Comparison of ENCODE assay signal across 9 mouse cellular contexts in the genomic region with DNA sequence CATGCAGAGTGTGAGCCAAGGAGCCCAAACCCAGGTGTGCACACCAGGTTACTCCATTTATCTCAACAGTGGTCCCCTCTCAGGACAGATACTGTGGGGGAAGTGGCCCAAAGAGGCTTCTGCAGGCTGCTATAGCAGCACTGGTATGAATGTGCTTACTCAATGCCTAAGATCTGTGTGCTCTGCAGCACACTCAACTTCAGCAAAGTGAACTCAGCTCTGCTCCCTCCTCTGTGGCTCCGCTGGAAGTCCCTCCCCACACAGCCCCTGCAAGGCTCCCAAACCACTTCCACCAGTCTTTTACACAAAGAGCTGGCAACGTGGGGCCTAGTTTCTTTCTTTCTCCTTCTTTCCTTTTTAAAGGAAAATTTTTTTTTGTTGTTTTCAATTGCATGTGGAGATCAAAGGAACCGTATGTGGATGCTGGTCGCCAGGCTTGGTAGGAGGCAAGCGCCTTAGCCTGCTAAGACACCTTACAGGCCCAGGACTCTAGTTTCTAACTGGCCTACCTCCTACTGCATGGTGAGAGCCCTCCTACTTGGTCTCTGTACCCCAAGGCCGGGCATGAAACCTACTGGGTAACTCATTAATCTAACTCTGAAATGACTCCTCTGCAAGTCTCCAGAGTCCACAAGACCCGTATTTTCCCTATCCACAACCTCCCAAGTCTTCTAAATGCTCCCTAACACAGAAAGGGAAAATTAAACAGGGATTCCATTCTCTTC. TPM values are rescaled to one million over a fixed set of nuclear protein-coding genes. Genes with fewer than 3 reads are reported as not detected.
A peak's percentile ranks its signal among the peaks of the same experiment; 100 is the strongest.
DNase-seq lines count a peak whose midpoint lies in the region; ATAC-seq and TF ChIP-seq lines count a peak whose summit lies in the region.
"Had no signal": no experiment of that assay in that cellular context is flagged by ENCODE, and none has a peak within 500 bp of the region (broad histone marks: within the 10 kb centered on the region; RNA-seq: fewer than 3 reads in every experiment).

No protein-coding gene starts in this region.

- no peaks in the 10 kb centered on the region for H3K27me3 ChIP-seq in Patski
- H3K27me3 ChIP-seq in kidney, embryonic 15.5 days, result no peaks in the 10 kb centered on the region
- H3K27me3 ChIP-seq: midbrain, embryonic 13.5 days had no signal

- H3K4me2 ChIP-seq in kidney, embryonic 15.5 days, result no peak overlapping the region
- H3K4me2 ChIP-seq: midbrain, embryonic 13.5 days had no signal

- peaks cover 60% of the 10 kb centered on the region for H3K4me1 ChIP-seq in kidney, embryonic 15.5 days

- in situ Hi-C loops in Patski (cut with MboI; ENCODE audit: low pct_unique_long_range_greater_than_20kb), result no loop called here

- TF ChIP-seq CTCF in Patski (IDR thresholded peaks at IDR 0.05), result no peak
- no peak for TF ChIP-seq CTCF in gastrocnemius, adult 2 months (IDR thresholded peaks at IDR 0.05)

- CTCF ChIA-PET in Patski (lab: Charles Lee), result no interaction called here

- H3K9ac ChIP-seq in kidney, embryonic 15.5 days, result no peak overlapping the region
- H3K9ac ChIP-seq: midbrain, embryonic 13.5 days had no signal

- POLR2A ChIA-PET in Patski (lab: Charles Lee), result interaction anchor here (1.0 kb wide), 1 partner anchor 16 kb away, joined by 3 read pairs; no protein-coding TSS in a partner anchor

- H3K27ac ChIP-seq in kidney, embryonic 15.5 days, result peak overlapping the region; percentile 94
- no peak overlapping the region for H3K27ac ChIP-seq in gastrocnemius, adult 2 months
- H3K27ac ChIP-seq: midbrain, embryonic 13.5 days had no signal

- H3K36me3 ChIP-seq in kidney, embryonic 15.5 days, result no peaks in the 10 kb centered on the region
- H3K36me3 ChIP-seq: midbrain, embryonic 13.5 days had no signal

- no peaks in the 10 kb centered on the region for H3K9me3 ChIP-seq in kidney, embryonic 15.5 days (replicated peaks)
- H3K9me3 ChIP-seq: midbrain, embryonic 13.5 days had no signal

- peak; percentile 42 for ATAC-seq in Patski
- peak; percentile 82 for ATAC-seq in kidney, embryonic 15.5 days (replicated peaks; ENCODE audit: low FRiP score)
- 0 out of 2 replicates have a peak, but pooled peaks have one; percentile 12 for ATAC-seq in megakaryocyte-erythroid progenitor cell, adult 5-6 weeks (replicated peaks; ENCODE audit: low FRiP score, low TSS enrichment, poor library complexity, severe bottlenecking)
- ATAC-seq: hindbrain, embryonic 16.5 days; midbrain, embryonic 13.5 days had no signal

- peak; percentile 43 for DNase-seq in CD4-positive helper T cell, adult 2 months (ENCODE audit: low read depth, low spot score)
- no peak for DNase-seq in Patski (ENCODE audit: low read depth, low spot score)
- DNase-seq in gastrocnemius, adult 2 months, result no peak
- no peak for DNase-seq in cerebellum, adult 18-20 months
- DNase-seq in spleen, adult 12 weeks (ENCODE audit: low spot score), result no peak

- WGBS in kidney, embryonic 15.5 days, result 45% methylated on average over 7 of the region's 7 CpGs

- H3K4me3 ChIP-seq in kidney, embryonic 15.5 days (replicated peaks), result no peak overlapping the region
- no peak overlapping the region for H3K4me3 ChIP-seq in gastrocnemius, adult 2 months
- H3K4me3 ChIP-seq: midbrain, embryonic 13.5 days had no signal

- intact Hi-C loops in gastrocnemius, adult 2 months (cut with DNase I), result no loop called here

RNA-seq across cellular contexts. Expression of gene Tbc1d14, which starts 35.3 kb away (rescaled TPM):
- 49.8 TPM for polyA plus RNA-seq in Patski (2021)
- 45.2 and 46.2 TPM in 2 replicates for polyA plus RNA-seq in kidney, embryonic 15.5 days (2015; fragmentation: Nextera tagmentation; extraction: Ambion mirVana)
- 23.7 and 24.0 TPM in 2 replicates for total RNA-seq in megakaryocyte-erythroid progenitor cell, adult 5-6 weeks (2014; fragmentation: Nextera tagmentation)
- total RNA-seq in megakaryocyte-erythroid progenitor cell, adult 5-6 weeks (2017), result 8.5 and 14.8 TPM in 2 replicates
- total RNA-seq in gastrocnemius, adult 2 months (2021), result 10 to 100 TPM; 14.3 to 16.7 TPM

Comparison
In these comparisons a context has a peak if more than half of its experiments do, and no peak if none do; other contexts are left out.
1. ATAC-seq: peak in every context shown above with its lines; median percentile 82 in kidney, embryonic 15.5 days; 42 in Patski; 12 in megakaryocyte-erythroid progenitor cell, adult 5-6 weeks.